Mouse (Mus musculus) macrophage (primary cell): Measurements from ENCODE around the gene Mfsd4b5. TPM values are rescaled to one million over a fixed set of nuclear protein-coding genes. Genes with fewer than 3 reads are reported as not detected.
A peak's percentile ranks its signal among the peaks of the same experiment; 100 is the strongest.
"Not testable (repeated sequence)": the region's sequence is repeated elsewhere in the genome, so short reads cannot be mapped to it uniquely, and the experiment has no call there.

Experiments
- H3K27ac ChIP-seq: fragments of 350-480 bp; formaldehyde crosslinking; 2 replicates; pipeline ENCODE4 v1.9.0; 2021
- H3K36me3 ChIP-seq: fragments of 350-480 bp; formaldehyde crosslinking; 2 replicates; pipeline ENCODE4 v1.9.0; 2021; ENCODE audit errors: inconsistent target
- H3K4me3 ChIP-seq: fragments of 350-480 bp; formaldehyde crosslinking; 2 replicates; pipeline ENCODE4 v1.9.0; 2021; ENCODE audit errors: inconsistent target
- H3K79me2 ChIP-seq: fragments of 350-480 bp; formaldehyde crosslinking; 2 replicates; pipeline ENCODE4 v1.9.0; 2021; ENCODE audit errors: inconsistent target
- WGBS: methylation state at CpG from one replicate; pipeline ENCODE4 v1.1.7; 2026; ENCODE audit warnings: inconsistent platforms; ENCODE audit not compliant: missing documents; 5-methylcytosine and 5-hydroxymethylcytosine counted together
- polyA plus RNA-seq: library from polyadenylated mRNA; stranded (reverse); fragments of 250-400 nt; gene quantifications from 3 replicates; pipeline ENCODE4 v1.2.4, GENCODE M21; 2018; ENCODE audit warnings: inconsistent platforms

Gene Mfsd4b5
- polyA plus RNA-seq, 1 experiment from 2014 or later, result 0.06 TPM

- no peaks in the 10 kb centered on the region for H3K36me3 ChIP-seq
- H3K4me3 ChIP-seq, result no peak overlapping the region
- H3K79me2 ChIP-seq, result no peaks in the 10 kb centered on the region
- 78% methylated on average over 2 of the region's 2 CpGs for WGBS
- no peak overlapping the region for H3K27ac ChIP-seq
Observed at GRCm38 (mm10) chr10:39949377-39949954, 37.0 kb downstream of the Mfsd4b5 start.

GRCm38 (mm10) chr10:39947195-39947594 lies 39.3 kb downstream of the Mfsd4b5 start:
- not testable (repeated sequence) for H3K36me3 ChIP-seq
- 90% methylated on average over 3 of the region's 3 CpGs for WGBS

GRCm38 (mm10) chr10:39936553-39936952 lies 49.9 kb downstream of the Mfsd4b5 start:
- 51% methylated on average over 7 of the region's 7 CpGs for WGBS
- no peaks in the 10 kb centered on the region for H3K79me2 ChIP-seq
- H3K27ac ChIP-seq, result no peak overlapping the region
- no peak overlapping the region for H3K4me3 ChIP-seq
- H3K36me3 ChIP-seq, result no peaks in the 10 kb centered on the region

More at GRCm38 (mm10) chr10:39947195-39947594, 39.3 kb downstream of the Mfsd4b5 start:
- not testable (repeated sequence) for H3K79me2 ChIP-seq, H3K4me3 ChIP-seq, H3K27ac ChIP-seq

- H3K36me3 ChIP-seq, result no peaks in the 10 kb centered on the region
- H3K27ac ChIP-seq, result no peak within 1 kb of the TSS
- no peak within 1 kb of the TSS for H3K4me3 ChIP-seq
- H3K79me2 ChIP-seq, result no peaks in the 10 kb centered on the region
- WGBS, result 6% methylated on average over 41 of the region's 41 CpGs
Observed at GRCm38 (mm10) chr10:39926616-39927139, 59.8 kb downstream of the Mfsd4b5 start, which contains the start of gene Mfsd4b2. Gene Mfsd4b2 (minus strand): TSS chr10:39926923.

GRCm38 (mm10) chr10:39924556-39924955 lies 61.9 kb downstream of the Mfsd4b5 start:
- not testable (repeated sequence) for H3K4me3 ChIP-seq, H3K79me2 ChIP-seq, H3K36me3 ChIP-seq, H3K27ac ChIP-seq
- 81% methylated on average over 8 of the region's 8 CpGs for WGBS

GRCm38 (mm10) chr10:39912616-39913015 lies 73.8 kb downstream of the Mfsd4b5 start:
- Histone ChIP-seq H3K36me3 (no peaks in the 10 kb centered on the region), H3K79me2 (no peaks in the 10 kb centered on the region), H3K4me3 (no peak overlapping the region), H3K27ac (no peak overlapping the region)

GRCm38 (mm10) chr10:39908768-39909441 lies 77.5 kb downstream of the Mfsd4b5 start:
- H3K27ac ChIP-seq, result no peak overlapping the region
- WGBS, result 59% methylated on average over 13 of the region's 13 CpGs
- no peaks in the 10 kb centered on the region for H3K36me3 ChIP-seq
- no peaks in the 10 kb centered on the region for H3K79me2 ChIP-seq
- peak overlapping the region; percentile 10; the same call in 1 of the 2 replicates for H3K4me3 ChIP-seq

Other genes with a start within 250 kb of the Mfsd4b5 start
- 4.5 to 7.0 TPM (median 6.8 TPM) in 3 replicates for gene Mfsd4b4, start 87.4 kb downstream of the Mfsd4b5 start, polyA plus RNA-seq
- gene Mfsd4b2, start 59.7 kb downstream of the Mfsd4b5 start, polyA plus RNA-seq, result not detected in 3 replicates
- 1.5 to 2.7 TPM (median 2.0 TPM) in 3 replicates for gene Mfsd4b3, start 26.5 kb downstream of the Mfsd4b5 start, polyA plus RNA-seq
- not detected in 3 replicates for gene Mfsd4b1, start 38.6 kb upstream of the Mfsd4b5 start, polyA plus RNA-seq
- 22.9 to 56.7 TPM (median 32.9 TPM) in 3 replicates for gene Slc16a10, start 155.6 kb upstream of the Mfsd4b5 start, polyA plus RNA-seq